25 mouse cellular contexts compared by ENCODE assay signal in genomic region chr11:74421151-74421550, GRCm38 (mm10). TPM values are rescaled to one million over a fixed set of nuclear protein-coding genes. Genes with fewer than 3 reads are reported as not detected.
"Had no signal": no experiment of that assay in that cellular context is flagged by ENCODE, and none has a peak within 500 bp of the region (broad histone marks: within the 10 kb centered on the region; RNA-seq: fewer than 3 reads in every experiment).

No protein-coding gene starts in this region.

- H3K27me3 ChIP-seq: midbrain, embryonic 12.5 days; neural tube, embryonic 12.5 days had no signal

- H3K4me3 ChIP-seq: midbrain, embryonic 10.5 days; midbrain, embryonic 12.5 days; myocyte; neural tube, embryonic 12.5 days had no signal

- DNase-seq: lung, adult 18-20 months; lung, embryonic 14.5 days; lung, postnatal 10 days; lung, postnatal 4 days; midbrain, embryonic 14.5 days; right cerebral cortex, postnatal 14 days; spleen, adult 18-20 months; thymus, adult 18-20 months; thymus, postnatal 25 days; thymus, postnatal 4 days had no signal

- H3K4me1 ChIP-seq: midbrain, embryonic 10.5 days; midbrain, embryonic 12.5 days; neural tube, embryonic 12.5 days had no signal

- H3K36me3 ChIP-seq: midbrain, embryonic 10.5 days; midbrain, embryonic 12.5 days; neural tube, embryonic 12.5 days had no signal

- H3K9me3 ChIP-seq: midbrain, embryonic 10.5 days; midbrain, embryonic 12.5 days; neural tube, embryonic 12.5 days had no signal

- H3K27ac ChIP-seq: midbrain, embryonic 10.5 days; midbrain, embryonic 12.5 days; neural tube, embryonic 12.5 days had no signal

- H3K9ac ChIP-seq: lung, embryonic 14.5 days; midbrain, embryonic 12.5 days; neural tube, embryonic 12.5 days had no signal

RNA-seq across cellular contexts. Expression of gene Olfr412, which starts 59.3 kb away (rescaled TPM):
- total RNA-seq: megakaryocyte, adult 5-6 weeks; megakaryocyte-erythroid progenitor cell, adult 5-6 weeks; neutrophil, adult 5-6 weeks had no signal
- polyA plus RNA-seq: liver, embryonic 16.5 days; lung, embryonic 14.5 days; lung, embryonic 16.5 days; midbrain, embryonic 10.5 days; midbrain, embryonic 12.5 days; midbrain, embryonic 14.5 days; midbrain, embryonic 16.5 days; myocyte; neural tube, embryonic 12.5 days; neural tube, embryonic 14.5 days; stomach, embryonic 14.5 days; stomach, embryonic 16.5 days; thymus, postnatal 0 days; urinary bladder, adult 2 months had no signal
